Mouse (Mus musculus) MEL (cell line): ENCODE measurements at regions not wholly inside any gene's neighbourhood (a gene's known extent, or its start where the extent isn't known, plus 50 kb on each side); places are given as distances from the start of the nearest gene placed in this dataset.

ENCODE experiments used
- DNase-seq: peaks from one replicate; pipeline ENCODE4 v3.0.0; 2011; ENCODE audit warnings: low read depth, low spot score
- H3K27ac ChIP-seq: 2 replicates; pipeline ENCODE4 v1.5.1; 2012; ENCODE audit warnings: low read depth, mild to moderate bottlenecking, control low read depth, low read length, moderate library complexity; ENCODE audit not compliant: control insufficient read depth
- H3K27me3 ChIP-seq, 2 experiments: fragments of 150-350 bp in 1 of 2; sonication (generic) in 1 of 2; 2 replicates each; pipeline ENCODE4 v1.6.1; 2012; ENCODE audit warnings: low read length in 2 of 2, mild to moderate bottlenecking in 2 of 2, improper control_type of control experiment in 1 of 2, moderate library complexity in 1 of 2; ENCODE audit not compliant: insufficient read depth in 2 of 2, control insufficient read depth in 1 of 2
- H3K36me3 ChIP-seq, 2 experiments: 2 replicates each; pipeline ENCODE4 v1.6.1; 2012 to 2014; ENCODE audit warnings: low read length in 2 of 2, improper control_type of control experiment in 1 of 2, inconsistent platforms in 1 of 2, mild to moderate bottlenecking in 1 of 2; ENCODE audit not compliant: insufficient read depth in 2 of 2, control insufficient read depth in 1 of 2
- H3K4me1 ChIP-seq, 2 experiments: fragments of 150-350 bp in 1 of 2; sonication (generic) in 1 of 2; 2 replicates each; pipeline ENCODE4 v1.6.1; 2012; ENCODE audit warnings: low read length in 2 of 2, improper control_type of control experiment in 1 of 2, mild to moderate bottlenecking in 1 of 2; ENCODE audit not compliant: insufficient read depth in 2 of 2, control insufficient read depth in 1 of 2
- H3K4me3 ChIP-seq, 2 experiments: fragments of 150-350 bp in 1 of 2; sonication (generic) in 1 of 2; 2 replicates each; pipeline ENCODE4 v1.5.1; 2012; ENCODE audit warnings: low read depth in 2 of 2, low read length in 2 of 2, mild to moderate bottlenecking in 2 of 2, moderate library complexity in 2 of 2, control low read depth in 1 of 2, improper control_type of control experiment in 1 of 2; ENCODE audit not compliant: control insufficient read depth in 1 of 2, insufficient read depth in 1 of 2
- H3K79me2 ChIP-seq: 2 replicates; pipeline ENCODE4 v1.6.1; 2012; ENCODE audit warnings: mild to moderate bottlenecking, low read length, moderate library complexity; ENCODE audit not compliant: control insufficient read depth, poor library complexity, insufficient read depth
- H3K9ac ChIP-seq: 2 replicates; pipeline ENCODE4 v1.6.1; 2012; ENCODE audit warnings: low read depth, mild to moderate bottlenecking, control low read depth, low read length, moderate library complexity; ENCODE audit not compliant: control insufficient read depth, poor library complexity, severe bottlenecking
- H3K9me3 ChIP-seq: fragments of 150-350 bp; sonication (generic); replicated peaks from 2 replicates; pipeline ENCODE4 v1.6.1; 2012; ENCODE audit warnings: mild to moderate bottlenecking, low read length, improper control_type of control experiment, moderate library complexity; ENCODE audit not compliant: insufficient read depth
- BHLHE40 ChIP-seq: IDR thresholded peaks from 2 replicates; pipeline ENCODE4 v1.6.1; 2012; ENCODE audit warnings: low read depth, mild to moderate bottlenecking, inconsistent platforms, low read length, improper control_type of control experiment, borderline replicate concordance
- CHD1 ChIP-seq: IDR thresholded peaks from 2 replicates; pipeline ENCODE4 v1.6.1; 2012; ENCODE audit warnings: low read depth, mild to moderate bottlenecking, inconsistent platforms, low read length, improper control_type of control experiment
- CHD2 ChIP-seq: IDR thresholded peaks from 2 replicates; pipeline ENCODE4 v1.6.1; 2011; ENCODE audit warnings: low read length, improper control_type of control experiment
- ELF1 ChIP-seq: IDR thresholded peaks from 2 replicates; pipeline ENCODE4 v1.6.1; 2014; ENCODE audit warnings: low read depth, mild to moderate bottlenecking, inconsistent platforms, low read length, improper control_type of control experiment, moderate library complexity
- GABPA ChIP-seq: IDR thresholded peaks from 2 replicates; pipeline ENCODE4 v1.6.1; 2012; ENCODE audit warnings: low read depth, mild to moderate bottlenecking, inconsistent platforms, low read length, improper control_type of control experiment, moderate library complexity
- GATA1 ChIP-seq: IDR thresholded peaks from 2 replicates; pipeline ENCODE4 v1.6.1; 2011; ENCODE audit warnings: low read depth, low read length, improper control_type of control experiment
- JUND ChIP-seq: IDR thresholded peaks from 2 replicates; pipeline ENCODE4 v1.6.1; 2011; ENCODE audit warnings: low read depth, mild to moderate bottlenecking, improper control_type of control experiment, low read length
- KAT2A ChIP-seq: conservative IDR thresholded peaks from 2 replicates; pipeline ENCODE4 v1.6.1; 2012; ENCODE audit warnings: low read depth, low read length, improper control_type of control experiment, inconsistent platforms
- MAX ChIP-seq: IDR thresholded peaks from 2 replicates; pipeline ENCODE4 v1.6.1; 2011; ENCODE audit warnings: low read length, improper control_type of control experiment
- MAZ ChIP-seq: IDR thresholded peaks from 2 replicates; pipeline ENCODE4 v1.6.1; 2012; ENCODE audit warnings: low read depth, mild to moderate bottlenecking, inconsistent platforms, low read length, improper control_type of control experiment
- MEF2A ChIP-seq: IDR thresholded peaks from 2 replicates; pipeline ENCODE4 v1.6.1; 2014; ENCODE audit warnings: low read depth, mild to moderate bottlenecking, inconsistent platforms, low read length, improper control_type of control experiment; ENCODE audit not compliant: poor library complexity, insufficient replicate concordance, severe bottlenecking; ENCODE audit errors: extremely low read depth
- MXI1 ChIP-seq: IDR thresholded peaks from 2 replicates; pipeline ENCODE4 v1.6.1; 2011; ENCODE audit warnings: mild to moderate bottlenecking, low read depth, low read length, improper control_type of control experiment
- MYC ChIP-seq: IDR thresholded peaks from 2 replicates; pipeline ENCODE4 v1.6.1; 2011; ENCODE audit warnings: low read depth, mild to moderate bottlenecking, low read length, improper control_type of control experiment, moderate library complexity
- RAD21 ChIP-seq: IDR thresholded peaks from 2 replicates; pipeline ENCODE4 v1.6.1; 2011; ENCODE audit warnings: mild to moderate bottlenecking, low read depth, low read length, improper control_type of control experiment
- SMC3 ChIP-seq: IDR thresholded peaks from 2 replicates; pipeline ENCODE4 v1.6.1; 2011; ENCODE audit warnings: low read depth, low read length, improper control_type of control experiment
- TAL1 ChIP-seq: IDR thresholded peaks from 2 replicates; pipeline ENCODE4 v1.6.1; 2012; ENCODE audit warnings: mild to moderate bottlenecking, inconsistent platforms, low read length, moderate library complexity, mixed read lengths
- UBTF ChIP-seq: IDR thresholded peaks from 2 replicates; pipeline ENCODE4 v1.6.1; 2012; ENCODE audit warnings: low read depth, mild to moderate bottlenecking, inconsistent platforms, low read length, improper control_type of control experiment, moderate library complexity, borderline replicate concordance; ENCODE audit not compliant: insufficient read depth
- ZC3H11A ChIP-seq: IDR thresholded peaks from 2 replicates; pipeline ENCODE4 v1.6.1; 2012; ENCODE audit warnings: low read depth, mild to moderate bottlenecking, inconsistent platforms, low read length, improper control_type of control experiment
- ZKSCAN1 ChIP-seq: IDR thresholded peaks from 2 replicates; pipeline ENCODE4 v1.6.1; 2012; ENCODE audit warnings: low read depth, mild to moderate bottlenecking, inconsistent platforms, low read length, improper control_type of control experiment, moderate library complexity
- ZMIZ1 ChIP-seq: IDR thresholded peaks from 2 replicates; pipeline ENCODE4 v1.6.1; 2012; ENCODE audit warnings: low read depth, mild to moderate bottlenecking, inconsistent platforms, low read length, improper control_type of control experiment, moderate library complexity

- TF ChIP-seq GATA1 = 0 out of 2 replicates have a peak, but pooled peaks have one; percentile 7
- no peak for TF ChIP-seq BHLHE40
- no peak for TF ChIP-seq MAZ
- TF ChIP-seq ZC3H11A = no peak
Measured at GRCm38 (mm10) chr14:89988983-89989382, 1517.8 kb upstream of the Pcdh20 start.

GRCm38 (mm10) chr14:89986072-89986471, 1514.9 kb upstream of the Pcdh20 start:
- Histone ChIP-seq H3K9ac (no peak overlapping the region), H3K4me1 (no peaks in the 10 kb centered on the region; a peak in 1 of 4 replicates), H3K27ac (no peak overlapping the region), H3K79me2 (no peaks in the 10 kb centered on the region), H3K27me3 (no peaks in the 10 kb centered on the region), H3K36me3 (no peaks in the 10 kb centered on the region), H3K4me3 (no peak overlapping the region), H3K9me3 (no peaks in the 10 kb centered on the region)
- TF ChIP-seq MXI1 = no peak
- TF ChIP-seq GABPA = no peak
- TF ChIP-seq JUND = no peak
- TF ChIP-seq UBTF = no peak
- TF ChIP-seq MAX = no peak
- TF ChIP-seq SMC3 = no peak
- TF ChIP-seq CHD2 = no peak
- no peak for TF ChIP-seq MEF2A
- no peak for TF ChIP-seq MYC
- DNase-seq = no peak

More at GRCm38 (mm10) chr14:89988983-89989382, 1517.8 kb upstream of the Pcdh20 start:
- no peak overlapping the region for H3K27ac ChIP-seq
- DNase-seq = no peak
- no peaks in the 10 kb centered on the region for H3K27me3 ChIP-seq
- H3K4me1 ChIP-seq = no peaks in the 10 kb centered on the region; a peak in 1 of 4 replicates
- H3K79me2 ChIP-seq = no peaks in the 10 kb centered on the region
- H3K36me3 ChIP-seq = no peaks in the 10 kb centered on the region
- no peaks in the 10 kb centered on the region for H3K9me3 ChIP-seq
- H3K4me3 ChIP-seq = no peak overlapping the region
- no peak overlapping the region for H3K9ac ChIP-seq

- no peaks in the 10 kb centered on the region for H3K9me3 ChIP-seq
- H3K9ac ChIP-seq = no peak overlapping the region
- H3K27ac ChIP-seq = no peak overlapping the region
- TF ChIP-seq ZKSCAN1 (no peak), TAL1 (no peak), RAD21 (no peak), CHD1 (no peak), CHD2 (no peak), KAT2A (no peak), GABPA (no peak), ZMIZ1 (no peak), ELF1 (no peak)
- H3K4me3 ChIP-seq = no peak overlapping the region
- H3K27me3 ChIP-seq = no peaks in the 10 kb centered on the region
- DNase-seq = no peak
- H3K4me1 ChIP-seq = no peaks in the 10 kb centered on the region; a peak in 1 of 4 replicates
- no peaks in the 10 kb centered on the region for H3K79me2 ChIP-seq
- no peaks in the 10 kb centered on the region for H3K36me3 ChIP-seq
Measured at GRCm38 (mm10) chr14:89985630-89986029, 1514.4 kb upstream of the Pcdh20 start.
